Mouse (Mus musculus) erythroid progenitor cell, adult 5-6 weeks (primary cell): Measurements from ENCODE around the gene Grm4. TPM values are rescaled to one million over a fixed set of nuclear protein-coding genes. Genes with fewer than 3 reads are reported as not detected.

Experiments
- ATAC-seq: replicated peaks from 2 replicates; pipeline ENCODE4 v1.8.0; 2016; ENCODE audit warnings: moderate number of reproducible peaks, mild to moderate bottlenecking, moderate TSS enrichment, inconsistent platforms; ENCODE audit not compliant: poor library complexity, low FRiP score, severe bottlenecking
- total RNA-seq, 2 experiments: library from RNA; stranded (forward) in 1 of 2; stranded (reverse) in 1 of 2; fragments of 150-400 nt in 1 of 2; fragments of 186-747, 209-891 nt in 1 of 2; gene quantifications; 2 replicates each; pipeline versions ENCODE4 v1.2.3 to v1.2.4; 2015 to 2017; ENCODE audit warnings: low replicate concordance in 2 of 2

Gene Grm4
- total RNA-seq (2015; ENCODE audit: low replicate concordance) (not detected in 2 replicates), total RNA-seq (2017; ENCODE audit: low replicate concordance) (not detected in 2 replicates)

GRCm38 (mm10) chr17:27521303-27521702 lies at the start of gene Grm4:
TSS of gene Grm4 (minus strand) at chr17:27521403.
- no peak for ATAC-seq

DNA sequence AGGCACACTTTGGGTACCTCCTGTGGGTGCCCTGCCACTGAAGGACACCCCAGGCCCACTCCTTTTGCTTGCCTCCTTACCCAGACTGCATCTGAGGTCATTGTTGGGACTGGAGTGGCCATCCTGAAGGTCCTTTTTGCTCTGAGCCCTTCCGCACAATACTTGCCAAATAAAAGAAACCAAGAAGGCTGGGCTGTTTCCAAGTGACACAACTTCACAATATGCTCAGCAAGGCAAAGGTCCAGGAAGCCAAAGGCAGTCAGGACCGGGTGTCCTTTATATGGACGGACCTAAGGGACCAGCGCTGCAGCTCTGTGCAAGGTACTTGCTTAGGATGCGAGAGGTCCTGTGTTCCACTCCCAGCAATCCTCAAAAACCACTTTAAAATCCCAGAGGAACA lies 47.0 kb upstream of the Grm4 start:
- ATAC-seq: no peak

DNA sequence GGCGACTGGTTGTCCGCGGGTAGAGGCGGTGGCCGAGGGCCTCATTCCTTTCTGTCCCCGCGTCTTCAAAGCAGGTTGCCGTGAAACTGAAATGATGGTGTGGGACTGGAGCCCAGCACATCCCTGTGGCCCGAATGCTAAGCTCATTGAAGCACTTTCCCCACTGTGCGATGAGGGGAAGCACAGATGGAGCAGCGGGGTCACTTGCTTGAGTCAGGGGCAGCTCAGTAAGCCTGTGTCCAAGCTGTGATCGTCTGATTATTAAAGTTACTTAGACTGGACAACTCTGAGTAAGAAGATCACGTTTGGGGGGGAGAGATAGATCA lies 44.7 kb upstream of the Grm4 start:
- no peak for ATAC-seq

GRCm38 (mm10) chr17:27565163-27565941 lies 44.1 kb upstream of the Grm4 start, which contains the start of gene AI413582:
TSS of gene AI413582 (minus strand) at chr17:27565756.
- peak; percentile 95 for ATAC-seq

GRCm38 (mm10) chr17:27564391-27565162 lies 43.4 kb upstream of the Grm4 start:
- no peak for ATAC-seq

GRCm38 (mm10) chr17:27563771-27564244 lies 42.6 kb upstream of the Grm4 start:
- no peak for ATAC-seq

GRCm38 (mm10) chr17:27561809-27562526 lies 40.8 kb upstream of the Grm4 start:
- no peak for ATAC-seq

GRCm38 (mm10) chr17:27560926-27561480 lies 39.8 kb upstream of the Grm4 start:
- no peak for ATAC-seq

DNA sequence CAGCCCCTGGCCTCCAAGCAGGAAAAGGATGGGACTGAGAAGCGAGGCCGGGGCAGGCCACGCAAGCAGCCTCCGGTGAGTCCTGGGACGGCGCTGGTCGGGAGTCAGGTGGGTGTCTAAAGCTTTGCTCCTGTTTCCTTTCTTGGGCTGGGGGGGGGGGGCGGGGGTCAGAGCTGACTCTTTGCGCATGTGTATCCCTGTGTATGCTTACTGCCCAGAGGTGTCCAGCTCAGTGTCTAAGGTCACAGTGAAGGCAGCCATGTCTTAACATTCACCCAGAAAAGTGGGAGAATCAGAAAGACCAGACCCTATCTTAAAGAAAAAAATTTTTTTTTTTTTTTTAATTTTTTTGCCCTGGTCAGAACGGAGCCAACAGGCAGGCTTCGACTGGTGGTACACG lies 38.4 kb upstream of the Grm4 start:
- ATAC-seq: no peak

DNA sequence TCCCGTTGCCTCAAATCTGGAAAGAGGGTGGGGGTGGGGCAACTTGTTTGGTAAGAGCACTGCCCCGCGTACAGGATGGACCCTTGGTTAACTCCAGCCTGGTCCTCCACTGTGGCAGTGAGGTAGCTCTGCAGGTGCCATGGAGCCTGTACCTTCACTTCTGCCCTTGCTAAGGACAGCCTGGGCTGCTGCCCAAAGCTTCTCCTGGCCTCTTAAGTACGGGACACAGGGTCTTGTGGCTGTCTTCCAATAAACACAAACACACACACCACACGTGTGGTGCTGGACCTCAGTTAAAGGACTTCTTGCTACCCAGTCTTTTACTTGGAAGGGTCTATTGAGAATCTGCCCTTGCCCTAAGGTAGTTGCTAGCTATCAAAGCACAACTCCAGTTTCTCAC lies 37.6 kb upstream of the Grm4 start:
- ATAC-seq: no peak

DNA sequence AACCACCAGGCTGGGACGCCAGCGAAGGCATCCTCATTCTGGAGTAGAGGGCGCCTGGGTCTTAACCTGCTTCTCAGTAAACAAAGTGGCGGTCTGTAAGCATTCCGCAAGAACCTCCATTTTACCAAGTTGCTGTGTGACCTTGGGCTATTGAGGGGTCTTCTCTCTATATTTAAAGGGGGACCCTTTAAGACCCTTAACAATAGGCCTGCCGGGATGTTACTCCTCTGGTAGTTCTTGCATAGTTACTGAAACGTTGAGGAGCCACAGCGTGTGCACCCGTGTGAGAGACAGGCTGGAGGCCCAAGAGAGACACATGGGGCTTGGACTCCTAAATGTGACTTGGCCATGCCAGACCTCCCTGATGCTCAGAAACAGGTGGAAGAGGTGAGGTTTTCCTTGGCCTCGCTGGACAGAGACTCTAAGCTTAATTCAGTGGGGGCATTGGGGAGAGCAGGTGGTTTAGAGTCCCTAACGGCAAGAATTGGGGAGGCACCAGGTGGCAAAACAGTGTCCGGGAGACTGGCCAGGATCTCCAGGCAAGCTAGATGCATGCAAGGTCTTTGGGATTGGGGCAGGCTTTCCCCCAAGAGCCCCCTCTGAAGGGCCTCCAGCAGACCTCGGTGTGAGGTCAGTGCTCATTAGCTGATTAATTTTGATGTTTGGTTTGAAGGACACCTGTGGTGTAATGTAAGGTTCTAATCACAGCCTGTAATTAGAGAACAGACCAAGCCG lies 36.9 kb upstream of the Grm4 start:
- ATAC-seq: no peak

DNA sequence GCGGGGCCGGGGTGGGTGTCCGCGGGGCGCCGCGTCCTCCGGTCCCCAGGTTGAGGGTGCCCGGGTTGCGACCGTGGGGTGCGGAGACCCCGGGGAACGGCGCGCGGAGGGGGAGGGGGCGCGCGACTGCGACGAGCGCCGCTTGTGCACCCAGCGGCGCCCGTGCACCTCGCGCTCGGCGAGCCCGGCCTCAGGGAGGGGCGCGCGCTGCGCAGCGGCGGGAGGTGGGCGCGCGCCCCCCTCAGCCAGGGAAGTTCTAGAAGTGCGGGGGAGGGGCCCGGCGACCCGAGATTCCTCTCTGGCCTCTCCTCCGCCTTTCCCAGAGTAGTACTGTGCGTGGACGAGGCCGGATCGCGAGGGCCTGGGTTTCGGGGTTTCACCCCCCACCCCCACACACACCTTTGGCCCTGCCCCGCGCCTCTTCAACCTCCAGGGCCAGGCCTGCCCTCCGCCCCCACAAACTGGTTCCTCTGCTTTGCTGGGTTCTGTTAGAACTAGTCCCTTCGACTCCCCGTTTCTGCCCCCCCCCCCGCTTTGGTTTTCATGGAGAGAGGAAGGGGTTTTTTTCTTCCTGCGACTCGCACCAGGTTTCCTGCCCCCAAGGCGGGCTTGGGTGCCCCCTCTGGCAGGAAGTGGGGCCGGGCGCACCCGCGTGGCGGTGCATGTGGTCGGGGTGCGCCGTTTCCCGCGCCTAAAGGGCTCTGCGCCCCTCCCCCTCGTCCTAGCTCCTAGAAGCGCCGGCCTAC lies 36.2 kb upstream of the Grm4 start:
- ATAC-seq: no peak

DNA sequence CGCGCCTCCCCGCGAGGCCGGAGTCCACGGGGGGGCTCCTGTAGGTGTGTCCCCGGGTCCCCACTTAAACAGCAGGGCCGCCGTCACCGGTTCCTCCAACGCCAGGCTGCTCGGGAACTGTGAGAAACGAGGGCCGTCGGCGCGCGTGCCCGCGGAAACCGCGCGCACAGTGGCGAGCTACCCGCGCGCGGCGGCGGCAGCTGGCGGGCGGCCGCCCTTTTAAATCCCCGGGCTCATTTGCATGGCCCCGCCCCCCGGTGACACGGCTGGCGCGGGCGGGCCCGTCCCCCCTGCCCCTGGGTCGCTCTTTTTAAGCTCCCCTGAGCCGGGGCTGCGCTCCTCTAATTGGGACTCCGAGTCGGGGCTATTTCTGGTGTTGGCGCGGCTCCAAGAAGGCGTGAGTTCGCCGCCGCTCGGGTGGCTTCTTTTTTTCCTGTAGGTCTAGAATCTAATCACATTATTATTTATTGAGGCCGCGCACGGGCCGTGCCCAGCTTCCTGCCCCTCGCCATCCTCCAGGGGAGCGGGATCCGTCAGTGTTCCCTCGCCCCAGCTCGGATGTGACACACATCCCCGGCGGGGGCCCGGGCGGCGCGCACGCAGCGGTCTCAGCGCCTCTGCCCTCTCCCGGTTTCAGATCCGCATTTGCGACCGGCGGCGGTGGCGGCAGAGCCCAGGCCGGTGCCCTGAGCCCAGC lies 35.3 kb upstream of the Grm4 start, which contains the start of gene Hmga1:
Gene Hmga1, plus strand, starts transcription at position 183 of the 697 bp plus-strand sequence.
- peak; percentile 81 for ATAC-seq

DNA sequence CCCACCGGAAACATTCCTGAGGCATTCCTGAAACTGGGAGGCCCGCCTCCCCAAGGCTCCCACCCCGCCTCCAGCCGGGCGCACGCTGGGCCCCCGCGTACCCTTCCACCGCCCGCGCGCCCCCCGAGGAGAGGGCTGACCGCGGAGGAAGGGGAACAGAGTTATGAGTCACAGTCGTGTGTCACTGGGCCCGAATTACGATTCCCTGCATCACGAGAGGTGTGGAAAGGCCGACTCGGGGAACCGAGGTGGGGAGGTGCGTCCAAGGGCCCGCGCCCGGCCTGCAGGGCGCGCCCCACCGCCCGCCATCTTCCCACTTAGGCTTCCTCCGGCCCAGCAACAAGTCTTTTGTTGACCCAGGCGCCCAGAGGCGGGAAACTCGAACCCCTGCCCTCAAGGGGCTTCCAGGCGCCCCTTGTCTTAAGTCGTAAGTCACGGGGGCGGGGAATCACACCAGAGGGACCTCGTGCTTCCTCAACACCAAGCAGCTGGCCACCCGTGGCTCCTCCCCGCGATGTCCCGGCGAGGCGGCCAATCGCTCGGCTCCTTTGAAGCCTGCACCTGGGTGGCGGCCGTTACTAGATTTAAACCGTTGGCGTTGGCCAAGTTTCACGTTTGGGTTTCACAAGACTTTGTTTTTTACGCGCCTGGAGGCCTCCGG lies 34.4 kb upstream of the Grm4 start:
- peak; percentile 75 for ATAC-seq

GRCm38 (mm10) chr17:27555075-27555511 lies 33.9 kb upstream of the Grm4 start:
- no peak for ATAC-seq

DNA sequence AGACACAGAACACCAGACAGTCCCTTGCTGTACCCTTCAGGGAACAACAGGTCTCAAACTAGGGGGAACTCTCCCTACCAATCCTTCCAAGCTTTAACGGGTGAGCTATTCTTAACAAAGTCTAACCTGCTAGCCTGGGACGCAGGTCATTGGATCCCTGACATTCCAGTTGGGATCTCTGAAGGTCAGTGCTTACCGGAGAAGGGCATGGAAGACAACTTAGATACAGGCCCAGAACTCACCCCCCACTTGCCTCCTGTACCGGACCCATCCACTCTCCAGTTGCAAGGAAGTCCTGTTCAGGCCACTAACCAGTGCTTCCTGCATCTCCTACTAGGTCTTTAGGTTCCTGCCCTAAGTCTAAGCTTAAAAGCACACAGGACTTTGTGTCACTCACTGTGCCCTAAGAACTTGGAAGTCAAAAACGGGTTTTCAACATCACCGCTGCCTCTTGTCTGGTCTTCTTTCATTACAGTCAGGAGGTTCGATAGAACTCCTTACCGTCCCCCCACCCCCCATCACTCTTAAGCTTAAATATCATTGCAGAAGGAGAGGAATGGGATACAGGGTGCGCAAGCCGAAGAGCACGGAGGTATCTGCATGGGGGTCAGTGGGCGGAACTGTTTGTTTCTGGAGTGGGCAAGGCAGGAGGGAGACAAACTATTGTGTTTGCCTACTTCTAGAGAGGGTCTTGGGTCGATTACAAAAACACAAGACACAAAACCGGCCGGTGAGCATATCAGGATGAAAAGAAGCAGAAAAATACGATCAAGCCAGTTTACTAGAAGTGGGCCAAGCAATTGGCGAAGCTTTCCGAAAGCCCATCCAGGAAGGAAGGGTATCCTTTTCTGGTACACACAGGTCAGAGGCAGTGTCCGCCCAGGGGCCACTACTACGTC lies 33.1 kb upstream of the Grm4 start:
- no peak for ATAC-seq
